Mouse (Mus musculus): ENCODE measurements at regions not wholly inside any gene's neighbourhood (a gene's known extent, or its start where the extent isn't known, plus 50 kb on each side); places are given as distances from the start of the nearest gene placed in this dataset.

GRCm38 (mm10) chr13:44280296-44280695 is 449.0 kb upstream of the Jarid2 start:
- TF ChIP-seq CTCF (IDR thresholded peaks at IDR 0.05; ENCODE audit: low read depth) (no peak), EP300 (IDR thresholded peaks at IDR 0.05; ENCODE audit: low read depth) (no peak)

All from heart, postnatal 0 days (tissue).